Mouse (Mus musculus): ENCODE measurements around the gene Fcgr4. TPM values are rescaled to one million over a fixed set of nuclear protein-coding genes. Genes with fewer than 3 reads are reported as not detected.

Fcgr4 gene
- polyA plus RNA-seq, 1 experiment from 2014 or later: 0.62 TPM

- H3K4me3 ChIP-seq (ENCODE audit: low read depth, low read length): no peak overlapping the region
- H3K4me1 ChIP-seq (replicated peaks; ENCODE audit: control insufficient read depth, insufficient read depth, low read length): no peaks in the 10 kb centered on the region
- no peak overlapping the region for H3K9ac ChIP-seq (ENCODE audit: low read depth, low read length)
- H3K36me3 ChIP-seq (ENCODE audit: control insufficient read depth, insufficient read depth, low read length): no peaks in the 10 kb centered on the region
- no peaks in the 10 kb centered on the region for H3K27me3 ChIP-seq (ENCODE audit: control insufficient read depth, insufficient read depth, low read length)
- ATAC-seq (ENCODE audit: low FRiP score) (no peak), DNase-seq (ENCODE audit: low spot score) (no peak)
- no peak overlapping the region for H3K27ac ChIP-seq (ENCODE audit: low read depth, low read length)
- WGBS: 53% methylated on average over 6 of the region's 6 CpGs
- H3K9me3 ChIP-seq (ENCODE audit: control insufficient read depth, low read length): no peaks in the 10 kb centered on the region
- H3K4me2 ChIP-seq (replicated peaks; ENCODE audit: low read depth, low read length): no peak overlapping the region
These were observed 1.1 kb upstream of the Fcgr4 start for GRCm38 (mm10) chr1:171017468-171018158.

- DNase-seq (ENCODE audit: low spot score) (no peak), ATAC-seq (ENCODE audit: low FRiP score) (no peak)
- Histone ChIP-seq H3K27ac (ENCODE audit: low read depth, low read length) (no peak overlapping the region), H3K27me3 (ENCODE audit: control insufficient read depth, insufficient read depth, low read length) (no peaks in the 10 kb centered on the region), H3K4me3 (ENCODE audit: low read depth, low read length) (no peak overlapping the region), H3K36me3 (ENCODE audit: control insufficient read depth, insufficient read depth, low read length) (no peaks in the 10 kb centered on the region), H3K9me3 (ENCODE audit: control insufficient read depth, low read length) (no peaks in the 10 kb centered on the region), H3K9ac (ENCODE audit: low read depth, low read length) (no peak overlapping the region), H3K4me2 (replicated peaks; ENCODE audit: low read depth, low read length) (no peak overlapping the region), H3K4me1 (replicated peaks; ENCODE audit: control insufficient read depth, insufficient read depth, low read length) (no peaks in the 10 kb centered on the region)
- WGBS: 76% methylated on average over 7 of the region's 7 CpGs
These were observed 711 bp downstream of the Fcgr4 start for GRCm38 (mm10) chr1:171019311-171019950.

- no peak for ATAC-seq (ENCODE audit: low FRiP score)
- Histone ChIP-seq H3K4me3 (ENCODE audit: low read depth, low read length) (no peak overlapping the region), H3K36me3 (ENCODE audit: control insufficient read depth, insufficient read depth, low read length) (no peaks in the 10 kb centered on the region), H3K27me3 (ENCODE audit: control insufficient read depth, insufficient read depth, low read length) (peaks cover 18% of the 10 kb centered on the region; the same call in 1 of the 2 replicates), H3K4me1 (replicated peaks; ENCODE audit: control insufficient read depth, insufficient read depth, low read length) (0 out of 2 replicates have a peak, but pooled peaks cover 2% of the 10 kb centered on the region), H3K9ac (ENCODE audit: low read depth, low read length) (no peak overlapping the region), H3K27ac (ENCODE audit: low read depth, low read length) (no peak overlapping the region), H3K4me2 (replicated peaks; ENCODE audit: low read depth, low read length) (no peak overlapping the region), H3K9me3 (ENCODE audit: control insufficient read depth, low read length) (no peaks in the 10 kb centered on the region)
- 90% methylated on average over 3 of the region's 3 CpGs for WGBS
- DNase-seq (ENCODE audit: low spot score): no peak
These were observed 13.0 kb downstream of the Fcgr4 start for GRCm38 (mm10) chr1:171031752-171032151.

- no peak overlapping the region for H3K27ac ChIP-seq (ENCODE audit: low read depth, low read length)
- peaks cover 18% of the 10 kb centered on the region; the same call in 1 of the 2 replicates for H3K27me3 ChIP-seq (ENCODE audit: control insufficient read depth, insufficient read depth, low read length)
- H3K4me1 ChIP-seq (replicated peaks; ENCODE audit: control insufficient read depth, insufficient read depth, low read length): 0 out of 2 replicates have a peak, but pooled peaks cover 2% of the 10 kb centered on the region
- H3K4me2 ChIP-seq (replicated peaks; ENCODE audit: low read depth, low read length): peak overlapping the region; percentile 86
- DNase-seq (ENCODE audit: low spot score) (peak; percentile 36), ATAC-seq (ENCODE audit: low FRiP score) (no peak)
- 7% methylated on average over 10 of the region's 10 CpGs for WGBS
- H3K36me3 ChIP-seq (ENCODE audit: control insufficient read depth, insufficient read depth, low read length): no peaks in the 10 kb centered on the region
- no peaks in the 10 kb centered on the region for H3K9me3 ChIP-seq (ENCODE audit: control insufficient read depth, low read length)
- peak overlapping the region; percentile 39; the same call in 1 of the 2 replicates for H3K9ac ChIP-seq (ENCODE audit: low read depth, low read length)
- peak overlapping the region; percentile 61 for H3K4me3 ChIP-seq (ENCODE audit: low read depth, low read length)
These were observed 14.0 kb downstream of the Fcgr4 start for GRCm38 (mm10) chr1:171032691-171033090.

- ATAC-seq (ENCODE audit: low FRiP score) (no peak), DNase-seq (ENCODE audit: low spot score) (peak; percentile 60)
- H3K27me3 ChIP-seq (ENCODE audit: control insufficient read depth, insufficient read depth, low read length): peaks cover 18% of the 10 kb centered on the region; the same call in 1 of the 2 replicates
- under 1% methylated on average over 16 of the region's 16 CpGs for WGBS
- peak overlapping the region; percentile 61 for H3K4me3 ChIP-seq (ENCODE audit: low read depth, low read length)
- 0 out of 2 replicates have a peak, but pooled peaks cover 2% of the 10 kb centered on the region for H3K4me1 ChIP-seq (replicated peaks; ENCODE audit: control insufficient read depth, insufficient read depth, low read length)
- H3K9me3 ChIP-seq (ENCODE audit: control insufficient read depth, low read length): no peaks in the 10 kb centered on the region
- peak overlapping the region; percentile 39 for H3K9ac ChIP-seq (ENCODE audit: low read depth, low read length)
- H3K27ac ChIP-seq (ENCODE audit: low read depth, low read length): no peak overlapping the region
- H3K36me3 ChIP-seq (ENCODE audit: control insufficient read depth, insufficient read depth, low read length): no peaks in the 10 kb centered on the region
- H3K4me2 ChIP-seq (replicated peaks; ENCODE audit: low read depth, low read length): peak overlapping the region; percentile 86
These were observed 14.5 kb downstream of the Fcgr4 start for GRCm38 (mm10) chr1:171033196-171033595.

GRCm38 (mm10) chr1:171033756-171034155 lies 15.0 kb downstream of the Fcgr4 start:
- under 1% methylated on average over 20 of the region's 20 CpGs for WGBS
- peak overlapping the region; percentile 61 for H3K4me3 ChIP-seq (ENCODE audit: low read depth, low read length)
- H3K9ac ChIP-seq (ENCODE audit: low read depth, low read length): peak overlapping the region; percentile 39; the same call in 1 of the 2 replicates
- H3K9me3 ChIP-seq (ENCODE audit: control insufficient read depth, low read length): no peaks in the 10 kb centered on the region
- peak; percentile 94 for DNase-seq (ENCODE audit: low spot score)
- H3K36me3 ChIP-seq (ENCODE audit: control insufficient read depth, insufficient read depth, low read length): no peaks in the 10 kb centered on the region
- H3K4me1 ChIP-seq (replicated peaks; ENCODE audit: control insufficient read depth, insufficient read depth, low read length): 0 out of 2 replicates have a peak, but pooled peaks cover 2% of the 10 kb centered on the region
- peak; percentile 70 for ATAC-seq (ENCODE audit: low FRiP score)
- H3K27ac ChIP-seq (ENCODE audit: low read depth, low read length): no peak overlapping the region
- H3K4me2 ChIP-seq (replicated peaks; ENCODE audit: low read depth, low read length): peak overlapping the region; percentile 86
- peaks cover 18% of the 10 kb centered on the region; the same call in 1 of the 2 replicates for H3K27me3 ChIP-seq (ENCODE audit: control insufficient read depth, insufficient read depth, low read length)

GRCm38 (mm10) chr1:171034201-171034600 lies 15.5 kb downstream of the Fcgr4 start:
- Histone ChIP-seq H3K27ac (ENCODE audit: low read depth, low read length) (no peak overlapping the region), H3K27me3 (ENCODE audit: control insufficient read depth, insufficient read depth, low read length) (peaks cover 18% of the 10 kb centered on the region; the same call in 1 of the 2 replicates), H3K4me1 (replicated peaks; ENCODE audit: control insufficient read depth, insufficient read depth, low read length) (0 out of 2 replicates have a peak, but pooled peaks cover 2% of the 10 kb centered on the region), H3K9ac (ENCODE audit: low read depth, low read length) (no peak overlapping the region), H3K4me3 (ENCODE audit: low read depth, low read length) (peak overlapping the region; percentile 61), H3K9me3 (ENCODE audit: control insufficient read depth, low read length) (no peaks in the 10 kb centered on the region), H3K4me2 (replicated peaks; ENCODE audit: low read depth, low read length) (peak overlapping the region; percentile 86), H3K36me3 (ENCODE audit: control insufficient read depth, insufficient read depth, low read length) (no peaks in the 10 kb centered on the region)
- whole genome bisulfite sequencing: 6% methylated on average over 11 of the region's 11 CpGs
- no peak for ATAC-seq (ENCODE audit: low FRiP score)
- no peak for DNase-seq (ENCODE audit: low spot score)

GRCm38 (mm10) chr1:171035611-171036010 lies 16.9 kb downstream of the Fcgr4 start:
- Histone ChIP-seq H3K4me3 (ENCODE audit: low read depth, low read length) (no peak overlapping the region), H3K36me3 (ENCODE audit: control insufficient read depth, insufficient read depth, low read length) (no peaks in the 10 kb centered on the region), H3K9ac (ENCODE audit: low read depth, low read length) (no peak overlapping the region), H3K27me3 (ENCODE audit: control insufficient read depth, insufficient read depth, low read length) (peaks cover 18% of the 10 kb centered on the region; the same call in 1 of the 2 replicates), H3K4me2 (replicated peaks; ENCODE audit: low read depth, low read length) (no peak overlapping the region), H3K9me3 (ENCODE audit: control insufficient read depth, low read length) (no peaks in the 10 kb centered on the region), H3K4me1 (replicated peaks; ENCODE audit: control insufficient read depth, insufficient read depth, low read length) (0 out of 2 replicates have a peak, but pooled peaks cover 2% of the 10 kb centered on the region), H3K27ac (ENCODE audit: low read depth, low read length) (no peak overlapping the region)
- ATAC-seq (ENCODE audit: low FRiP score) (no peak), DNase-seq (ENCODE audit: low spot score) (no peak)
- WGBS: 55% methylated on average over 11 of the region's 11 CpGs

All from hindbrain, embryonic 11.5 days (tissue).